Mouse (Mus musculus): ENCODE data around the gene Slc36a2. TPM values are rescaled to one million over a fixed set of nuclear protein-coding genes. Genes with fewer than 3 reads are reported as not detected.

Slc36a2 gene
- polyA plus RNA-seq, 1 experiment from 2014 or later = 1.1 TPM

DNA sequence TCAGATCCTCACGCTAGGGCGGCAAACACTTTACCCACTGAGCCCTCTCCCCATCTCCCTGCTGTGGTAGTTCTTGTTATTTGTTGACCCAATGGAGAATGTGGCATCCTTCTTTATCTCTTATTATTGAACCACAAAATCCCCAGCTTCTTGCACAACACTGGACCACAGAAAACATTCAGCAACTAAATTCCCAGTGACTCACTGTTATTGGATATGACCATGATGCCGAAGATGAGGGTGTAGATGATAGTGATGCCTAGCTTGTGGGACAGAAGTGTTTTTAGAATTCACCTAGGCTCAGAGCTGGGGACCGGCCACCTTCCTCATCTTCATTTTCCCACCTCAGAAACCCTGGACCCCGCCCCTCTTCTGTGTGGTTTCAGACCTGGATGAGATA, 50.0 kb downstream of the Slc36a2 start:
- Histone ChIP-seq H3K27me3 (ENCODE audit: insufficient read depth, low read length) (no peaks in the 10 kb centered on the region), H3K36me3 (ENCODE audit: insufficient read depth) (no peaks in the 10 kb centered on the region), H3K9ac (no peak overlapping the region), H3K4me3 (ENCODE audit: low read depth, low read length) (no peak overlapping the region), H3K4me1 (ENCODE audit: insufficient read depth) (no peaks in the 10 kb centered on the region), H3K9me3 (ENCODE audit: low read depth, low read length) (no peaks in the 10 kb centered on the region), H3K4me2 (no peak overlapping the region), H3K27ac (ENCODE audit: low read depth) (no peak overlapping the region)
- DNase-seq = no peak
- TF ChIP-seq CTCF (IDR thresholded peaks at IDR 0.05; ENCODE audit: low read depth) = no peak
- WGBS = 85% methylated on average over 5 of the region's 5 CpGs
- ATAC-seq (ENCODE audit: insufficient read depth) = no peak

DNA sequence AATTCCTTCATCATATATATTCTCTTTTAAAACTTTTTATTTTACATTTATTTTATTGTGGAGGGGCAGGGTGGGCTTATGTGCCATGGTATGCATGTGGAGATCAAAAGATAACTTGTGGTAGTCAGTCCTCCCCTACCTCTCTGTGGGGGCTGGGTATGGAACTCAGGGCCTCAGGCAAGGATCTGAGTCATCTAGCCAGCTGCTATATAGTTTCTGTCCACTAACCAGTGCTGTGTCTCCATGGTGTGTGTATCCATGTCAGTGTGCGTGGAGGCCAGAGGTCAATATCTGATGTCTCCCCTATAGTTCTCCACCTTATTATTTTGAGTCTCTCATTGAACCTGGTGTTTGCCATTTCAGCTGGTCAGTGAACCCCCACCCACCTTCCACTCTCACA, 50.5 kb downstream of the Slc36a2 start:
- ATAC-seq (ENCODE audit: insufficient read depth) = no peak

DNA sequence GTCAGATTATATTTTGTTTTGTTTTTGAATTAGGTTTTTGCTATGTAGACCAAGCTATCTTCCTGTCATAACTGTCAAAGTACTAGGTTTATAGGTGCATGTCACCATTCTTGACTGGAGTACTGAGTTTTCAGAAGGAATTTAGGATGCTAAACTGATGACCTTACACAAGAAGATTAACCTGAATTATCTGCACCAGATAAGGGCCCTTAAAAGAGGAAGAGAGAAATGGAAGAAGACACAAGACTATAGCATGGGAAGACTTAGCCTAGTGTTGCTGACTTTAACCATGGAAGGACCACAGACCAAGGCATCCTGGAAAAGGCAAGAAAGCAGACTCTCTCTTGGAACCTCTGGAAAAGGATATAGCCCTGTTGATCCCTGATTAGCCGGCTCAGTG, 51.7 kb downstream of the Slc36a2 start:
- TF ChIP-seq CTCF (IDR thresholded peaks at IDR 0.05; ENCODE audit: low read depth) = no peak
- H3K4me1 ChIP-seq (ENCODE audit: insufficient read depth) = no peaks in the 10 kb centered on the region
- no peak overlapping the region for H3K9ac ChIP-seq
- H3K9me3 ChIP-seq (ENCODE audit: low read depth, low read length) = no peaks in the 10 kb centered on the region
- no peak overlapping the region for H3K27ac ChIP-seq (ENCODE audit: low read depth)
- DNase-seq (no peak), ATAC-seq (ENCODE audit: insufficient read depth) (no peak)
- H3K36me3 ChIP-seq (ENCODE audit: insufficient read depth) = no peaks in the 10 kb centered on the region
- 97% methylated on average over 1 of the region's 1 CpGs for WGBS
- no peak overlapping the region for H3K4me2 ChIP-seq
- H3K27me3 ChIP-seq (ENCODE audit: insufficient read depth, low read length) = no peaks in the 10 kb centered on the region
- no peak overlapping the region for H3K4me3 ChIP-seq (ENCODE audit: low read depth, low read length)

More for the DNA sequence above, 50.5 kb downstream of the Slc36a2 start:
- Histone ChIP-seq H3K4me1 (ENCODE audit: insufficient read depth) (no peaks in the 10 kb centered on the region), H3K9me3 (ENCODE audit: low read depth, low read length) (no peaks in the 10 kb centered on the region), H3K9ac (no peak overlapping the region), H3K27me3 (ENCODE audit: insufficient read depth, low read length) (no peaks in the 10 kb centered on the region), H3K36me3 (ENCODE audit: insufficient read depth) (no peaks in the 10 kb centered on the region), H3K27ac (ENCODE audit: low read depth) (no peak overlapping the region), H3K4me2 (no peak overlapping the region), H3K4me3 (ENCODE audit: low read depth, low read length) (no peak overlapping the region)
- TF ChIP-seq CTCF (IDR thresholded peaks at IDR 0.05; ENCODE audit: low read depth) = no peak
- DNase-seq = no peak
- WGBS = 90% methylated on average over 1 of the region's 1 CpGs

DNA sequence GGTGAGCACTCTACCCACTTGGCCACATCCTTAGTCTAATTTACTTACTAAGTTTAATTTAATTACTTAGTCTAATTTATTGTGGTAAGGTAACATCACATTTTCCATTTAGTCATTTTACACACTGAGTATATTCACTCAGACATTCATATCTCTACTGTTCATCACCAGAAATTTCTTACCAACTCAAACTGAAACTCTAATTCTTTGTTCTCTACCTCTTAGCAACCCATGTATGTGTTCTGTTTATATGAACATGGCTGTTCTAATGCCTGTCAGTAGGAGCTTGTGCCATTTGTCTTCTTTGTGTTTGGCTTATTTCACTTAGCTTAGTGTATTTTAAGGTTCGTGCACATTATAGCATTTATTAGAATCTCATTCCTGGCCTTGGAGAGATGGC, 52.9 kb downstream of the Slc36a2 start:
- ATAC-seq (ENCODE audit: insufficient read depth) = no peak
- no peak overlapping the region for H3K27ac ChIP-seq (ENCODE audit: low read depth)

DNA sequence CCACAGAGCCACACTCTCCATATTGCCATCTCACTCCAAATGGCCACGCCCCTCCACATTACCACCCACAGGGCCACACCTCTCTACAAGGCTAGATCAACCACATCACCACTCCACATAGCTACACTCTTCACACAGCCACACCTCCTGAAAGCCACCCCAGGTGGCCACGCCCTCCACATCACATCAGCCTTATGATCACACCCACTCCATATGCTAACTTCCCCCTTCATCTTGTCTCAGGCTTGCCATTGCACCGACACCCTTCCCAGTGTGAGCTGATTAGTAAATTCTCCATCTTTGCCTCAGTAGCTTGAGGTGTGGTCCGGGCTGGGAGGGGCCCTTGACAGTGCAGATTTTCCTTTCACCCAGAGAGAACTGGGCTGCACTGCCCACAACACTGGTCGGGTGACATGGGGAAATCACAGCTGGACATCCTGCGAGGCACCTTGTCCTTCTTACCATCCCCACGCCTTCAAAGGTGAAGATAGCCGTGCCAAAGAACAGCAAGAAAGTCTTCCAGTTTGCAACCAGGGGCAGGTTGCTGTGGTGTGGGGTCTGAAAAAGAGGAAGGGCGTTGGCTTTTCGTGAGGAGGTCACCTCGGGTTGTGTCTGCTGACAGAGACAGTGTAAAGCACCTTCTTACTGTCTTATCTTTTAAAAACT, 53.7 kb downstream of the Slc36a2 start:
- no peaks in the 10 kb centered on the region for H3K4me1 ChIP-seq (ENCODE audit: insufficient read depth)
- no peak overlapping the region for H3K27ac ChIP-seq (ENCODE audit: low read depth)
- no peaks in the 10 kb centered on the region for H3K27me3 ChIP-seq (ENCODE audit: insufficient read depth, low read length)
- no peak for DNase-seq
- no peak overlapping the region for H3K9ac ChIP-seq
- H3K4me2 ChIP-seq = no peak overlapping the region
- ATAC-seq (ENCODE audit: insufficient read depth) = no peak
- TF ChIP-seq CTCF (IDR thresholded peaks at IDR 0.05; ENCODE audit: low read depth) = no peak
- H3K4me3 ChIP-seq (ENCODE audit: low read depth, low read length) = no peak overlapping the region
- 78% methylated on average over 11 of the region's 11 CpGs for WGBS
- no peaks in the 10 kb centered on the region for H3K9me3 ChIP-seq (ENCODE audit: low read depth, low read length)
- no peaks in the 10 kb centered on the region for H3K36me3 ChIP-seq (ENCODE audit: insufficient read depth)

More for the DNA sequence above, 52.9 kb downstream of the Slc36a2 start:
- Histone ChIP-seq H3K4me2 (no peak overlapping the region), H3K9ac (no peak overlapping the region), H3K27me3 (ENCODE audit: insufficient read depth, low read length) (no peaks in the 10 kb centered on the region), H3K36me3 (ENCODE audit: insufficient read depth) (no peaks in the 10 kb centered on the region), H3K4me1 (ENCODE audit: insufficient read depth) (no peaks in the 10 kb centered on the region), H3K9me3 (ENCODE audit: low read depth, low read length) (no peaks in the 10 kb centered on the region), H3K4me3 (ENCODE audit: low read depth, low read length) (no peak overlapping the region)
- no peak for DNase-seq
- no peak for TF ChIP-seq CTCF (IDR thresholded peaks at IDR 0.05; ENCODE audit: low read depth)
- WGBS = 52% methylated on average over 1 of the region's 1 CpGs

DNA sequence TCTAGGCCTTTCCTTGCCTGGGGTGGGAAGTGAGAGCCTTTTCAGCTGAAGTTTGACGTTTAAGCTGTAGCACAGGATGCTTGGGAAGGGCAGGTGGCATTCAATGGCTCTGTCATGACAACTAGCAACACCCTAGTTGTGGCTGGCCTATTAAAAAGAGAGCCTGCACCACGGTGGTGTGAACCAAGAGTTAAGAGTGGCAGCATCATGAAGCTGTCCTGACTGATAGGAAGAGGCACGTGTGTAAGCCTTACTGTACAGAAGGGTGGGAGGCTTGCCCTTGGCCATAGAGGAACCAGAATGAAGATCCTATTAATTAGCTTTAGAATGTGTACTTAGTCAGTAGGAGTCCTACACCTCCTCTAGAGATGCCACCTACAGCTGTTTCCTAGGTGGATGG, 56.5 kb downstream of the Slc36a2 start:
- 67% methylated on average over 3 of the region's 3 CpGs for WGBS
- no peaks in the 10 kb centered on the region for H3K36me3 ChIP-seq (ENCODE audit: insufficient read depth)
- H3K27ac ChIP-seq (ENCODE audit: low read depth) = no peak overlapping the region
- TF ChIP-seq CTCF (IDR thresholded peaks at IDR 0.05; ENCODE audit: low read depth) = no peak
- DNase-seq (no peak), ATAC-seq (ENCODE audit: insufficient read depth) (no peak)
- H3K9ac ChIP-seq = no peak overlapping the region
- no peak overlapping the region for H3K4me2 ChIP-seq
- H3K9me3 ChIP-seq (ENCODE audit: low read depth, low read length) = no peaks in the 10 kb centered on the region
- H3K4me1 ChIP-seq (ENCODE audit: insufficient read depth) = no peaks in the 10 kb centered on the region
- no peak overlapping the region for H3K4me3 ChIP-seq (ENCODE audit: low read depth, low read length)
- no peaks in the 10 kb centered on the region for H3K27me3 ChIP-seq (ENCODE audit: insufficient read depth, low read length)

DNA sequence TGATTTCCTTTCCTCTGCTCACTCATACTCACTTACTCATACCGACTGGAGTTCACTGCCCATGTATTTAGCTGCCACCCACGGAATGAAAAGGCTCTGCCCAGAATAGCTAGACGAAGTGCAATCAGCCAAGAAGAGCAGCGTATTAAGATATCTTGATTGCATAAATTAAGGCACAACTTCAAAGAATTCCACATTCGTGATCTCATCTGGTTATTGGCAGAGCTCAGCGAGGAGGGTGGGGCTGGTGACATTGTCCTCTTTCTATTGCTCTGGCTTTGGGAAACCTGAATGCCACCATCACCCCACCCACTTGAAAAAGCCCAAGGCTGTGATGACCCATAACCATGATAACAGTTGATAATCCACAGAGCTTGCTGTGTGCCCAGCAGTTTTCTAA, 56.9 kb downstream of the Slc36a2 start:
- Histone ChIP-seq H3K27ac (ENCODE audit: low read depth) (no peak overlapping the region), H3K36me3 (ENCODE audit: insufficient read depth) (no peaks in the 10 kb centered on the region), H3K9ac (no peak overlapping the region), H3K27me3 (ENCODE audit: insufficient read depth, low read length) (no peaks in the 10 kb centered on the region), H3K4me2 (no peak overlapping the region), H3K4me1 (ENCODE audit: insufficient read depth) (no peaks in the 10 kb centered on the region), H3K9me3 (ENCODE audit: low read depth, low read length) (no peaks in the 10 kb centered on the region), H3K4me3 (ENCODE audit: low read depth, low read length) (no peak overlapping the region)
- no peak for TF ChIP-seq CTCF (IDR thresholded peaks at IDR 0.05; ENCODE audit: low read depth)
- no peak for ATAC-seq (ENCODE audit: insufficient read depth)
- whole genome bisulfite sequencing = 68% methylated on average over 6 of the region's 6 CpGs
- no peak for DNase-seq

All from lung, embryonic 14.5 days (tissue).